8 mouse cellular contexts compared by ENCODE assay signal in the genomic region with DNA sequence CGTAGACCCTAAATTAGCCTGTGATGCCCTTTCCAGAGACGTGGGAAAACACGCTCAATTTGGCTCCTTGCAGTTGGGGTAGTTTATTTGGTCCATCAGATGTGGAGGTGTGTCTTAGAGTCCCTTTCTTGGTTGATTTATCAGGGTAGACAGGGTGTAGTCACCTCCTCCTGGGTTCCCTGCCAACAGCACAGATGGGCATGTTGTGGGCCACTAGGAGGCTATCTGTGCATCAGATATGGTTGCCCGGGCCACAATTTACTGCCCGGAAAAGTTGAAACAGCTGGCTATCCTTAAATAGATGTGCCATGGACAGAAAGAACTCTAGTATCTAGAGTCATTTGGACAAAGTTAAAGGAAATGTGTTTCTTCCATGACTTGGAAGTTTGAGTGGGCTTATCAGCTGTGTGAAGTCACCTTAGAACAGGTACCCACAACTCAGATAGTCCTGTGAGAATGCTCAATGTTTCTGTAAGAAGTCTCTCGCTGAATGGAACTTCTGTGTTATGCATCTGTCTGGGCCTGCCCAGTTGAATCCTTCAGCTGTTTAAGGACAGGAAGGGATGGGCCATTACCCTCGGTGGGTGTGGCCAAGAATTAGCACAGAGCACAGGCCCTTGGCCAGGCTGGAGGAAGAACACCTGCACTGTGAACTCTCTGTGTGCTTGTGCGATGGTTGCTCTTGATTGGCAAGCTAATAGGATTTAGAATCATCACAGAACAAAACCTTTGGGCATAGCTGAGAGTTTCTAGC. TPM values are rescaled to one million over a fixed set of nuclear protein-coding genes. Genes with fewer than 3 reads are reported as not detected.
DNase-seq lines count a peak whose midpoint lies in the region; ATAC-seq and TF ChIP-seq lines count a peak whose summit lies in the region.

No protein-coding gene starts in this region.

- no peak for TF ChIP-seq CTCF in C2C12 (IDR thresholded peaks at IDR 0.05; ENCODE audit: control insufficient read depth, insufficient read depth, insufficient read length)
- TF ChIP-seq CTCF in hindbrain, postnatal 0 days (IDR thresholded peaks at IDR 0.05; ENCODE audit: low read depth): peak; percentile 8; the same call in 1 of the 2 replicates
- TF ChIP-seq CTCF in lung, postnatal 0 days (IDR thresholded peaks at IDR 0.05): peak; percentile 16; the same call in 1 of the 2 replicates

- peak overlapping the region; percentile 69 for H3K4me3 ChIP-seq in C2C12 (ENCODE audit: insufficient read depth, poor library complexity, severe bottlenecking)
- H3K4me3 ChIP-seq in embryonic facial prominence, embryonic 10.5 days: peak overlapping the region; percentile 13; the same call in 1 of the 2 replicates
- no peak overlapping the region for H3K4me3 ChIP-seq in hindbrain, postnatal 0 days (ENCODE audit: low read length)
- H3K4me3 ChIP-seq in lung, postnatal 0 days (ENCODE audit: low read depth, low read length): peak overlapping the region; percentile 82; the same call in 1 of the 2 replicates
- H3K4me3 ChIP-seq in midbrain, embryonic 10.5 days: no peak overlapping the region

- 75% methylated on average over 8 of the region's 8 CpGs for WGBS in embryonic facial prominence, embryonic 10.5 days
- 66% methylated on average over 8 of the region's 8 CpGs for WGBS in hindbrain, postnatal 0 days
- WGBS in lung, postnatal 0 days: 53% methylated on average over 8 of the region's 8 CpGs
- 80% methylated on average over 8 of the region's 8 CpGs for WGBS in midbrain, embryonic 10.5 days

- peaks cover 53% of the 10 kb centered on the region for H3K79me3 ChIP-seq in C2C12 (ENCODE audit: low read depth)

- peak; percentile 60 for DNase-seq in 3134 (ENCODE audit: extremely low read depth, insufficient read length, low spot score)
- DNase-seq in embryonic facial prominence, embryonic 10.5 days (ENCODE audit: low spot score): peak; percentile 25
- peak; percentile 60 for DNase-seq in hindbrain, postnatal 0 days (ENCODE audit: low spot score)
- peak; percentile 75 for DNase-seq in lung, postnatal 0 days (ENCODE audit: low spot score)
- no peak for DNase-seq in right cerebral cortex, postnatal 25 days
- DNase-seq in MN1 (ENCODE audit: low spot score): no peak
- DNase-seq in midbrain, embryonic 10.5 days (ENCODE audit: low spot score): no peak

- no peak overlapping the region for H3ac ChIP-seq in C2C12 (ENCODE audit: control insufficient read depth, insufficient read length, low read depth)

- H3K9me3 ChIP-seq in embryonic facial prominence, embryonic 10.5 days: no peaks in the 10 kb centered on the region
- no peaks in the 10 kb centered on the region for H3K9me3 ChIP-seq in hindbrain, postnatal 0 days (ENCODE audit: low read length)
- no peaks in the 10 kb centered on the region for H3K9me3 ChIP-seq in lung, postnatal 0 days (ENCODE audit: low read length)
- no peaks in the 10 kb centered on the region for H3K9me3 ChIP-seq in midbrain, embryonic 10.5 days (replicated peaks)

- H3K79me2 ChIP-seq in C2C12 (ENCODE audit: control insufficient read depth, insufficient read depth): peaks cover 74% of the 10 kb centered on the region

- no peak for ATAC-seq in hindbrain, postnatal 0 days
- ATAC-seq in lung, postnatal 0 days: no peak

- no peak overlapping the region for H3K27ac ChIP-seq in embryonic facial prominence, embryonic 10.5 days (replicated peaks)
- no peak overlapping the region for H3K27ac ChIP-seq in hindbrain, postnatal 0 days
- peak overlapping the region; percentile 96 for H3K27ac ChIP-seq in lung, postnatal 0 days (ENCODE audit: low read length)
- H3K27ac ChIP-seq in midbrain, embryonic 10.5 days (replicated peaks): no peak overlapping the region

- TF ChIP-seq EP300 in lung, postnatal 0 days (IDR thresholded peaks at IDR 0.05): no peak

- H3K27me3 ChIP-seq in C2C12 (ENCODE audit: control insufficient read depth, insufficient read depth, insufficient read length): no peaks in the 10 kb centered on the region
- H3K27me3 ChIP-seq in embryonic facial prominence, embryonic 10.5 days (replicated peaks; ENCODE audit: low read depth, poor library complexity, severe bottlenecking): peaks cover 16% of the 10 kb centered on the region
- H3K27me3 ChIP-seq in hindbrain, postnatal 0 days (ENCODE audit: insufficient read depth, low read length): no peaks in the 10 kb centered on the region
- no peaks in the 10 kb centered on the region for H3K27me3 ChIP-seq in lung, postnatal 0 days (replicated peaks; ENCODE audit: insufficient read depth, low read length)
- H3K27me3 ChIP-seq in midbrain, embryonic 10.5 days (ENCODE audit: low read depth, poor library complexity, severe bottlenecking): peaks cover 22% of the 10 kb centered on the region

- H3K36me3 ChIP-seq in C2C12 (ENCODE audit: control insufficient read depth, insufficient read depth): peaks cover 2% of the 10 kb centered on the region
- H3K36me3 ChIP-seq in embryonic facial prominence, embryonic 10.5 days (replicated peaks): no peaks in the 10 kb centered on the region
- no peaks in the 10 kb centered on the region for H3K36me3 ChIP-seq in hindbrain, postnatal 0 days (ENCODE audit: insufficient read depth, low read length)
- no peaks in the 10 kb centered on the region for H3K36me3 ChIP-seq in lung, postnatal 0 days (ENCODE audit: insufficient read depth, low read length)
- H3K36me3 ChIP-seq in midbrain, embryonic 10.5 days: no peaks in the 10 kb centered on the region

- H3K9ac ChIP-seq in hindbrain, postnatal 0 days (replicated peaks; ENCODE audit: low read length): no peak overlapping the region
- H3K9ac ChIP-seq in lung, postnatal 0 days (replicated peaks; ENCODE audit: low read depth): no peak overlapping the region

- H3K4me1 ChIP-seq in embryonic facial prominence, embryonic 10.5 days: peaks cover 33% of the 10 kb centered on the region
- peaks cover 7% of the 10 kb centered on the region; the same call in 1 of the 2 replicates for H3K4me1 ChIP-seq in hindbrain, postnatal 0 days (ENCODE audit: insufficient read depth, low read length)
- peaks cover 13% of the 10 kb centered on the region for H3K4me1 ChIP-seq in lung, postnatal 0 days (ENCODE audit: insufficient read depth, low read depth, low read length)
- H3K4me1 ChIP-seq in midbrain, embryonic 10.5 days: peaks cover 25% of the 10 kb centered on the region

- peak overlapping the region; percentile 99 for H3K4me2 ChIP-seq in hindbrain, postnatal 0 days (ENCODE audit: low read depth, low read length)
- H3K4me2 ChIP-seq in lung, postnatal 0 days (replicated peaks; ENCODE audit: low read depth, low read length): peak overlapping the region; percentile 71

TF ChIP-seq in C2C12, 6 proteins besides CTCF, POLR2A, EP300 and RAD21:
- TF ChIP-seq MYOG (IDR thresholded peaks at IDR 0.05; ENCODE audit: control insufficient read depth, extremely low read depth, insufficient read length): no peak
- no peak for TF ChIP-seq CEBPB (IDR thresholded peaks at IDR 0.05; ENCODE audit: low read depth)
- TF ChIP-seq MYOD1 (IDR thresholded peaks at IDR 0.05; ENCODE audit: control insufficient read depth, insufficient read length, low read depth): no peak
- TF ChIP-seq MAX (IDR thresholded peaks at IDR 0.05): no peak
- no peak for TF ChIP-seq FOSL1 (IDR thresholded peaks at IDR 0.05; ENCODE audit: insufficient read depth, low read length, poor library complexity, severe bottlenecking)
- no peak for TF ChIP-seq USF1 (IDR thresholded peaks at IDR 0.05; ENCODE audit: low read depth)

RNA-seq across cellular contexts. Expression of a gene that starts 2.3 kb away (rescaled TPM):
- polyA plus RNA-seq in C2C12 (2012; fragmentation: generic; extraction: Trizol): 27.3 TPM
- 16.9 and 17.6 TPM in 2 replicates for polyA plus RNA-seq in embryonic facial prominence, embryonic 10.5 days (2016; fragmentation: Nextera tagmentation; extraction: Ambion mirVana)
- total RNA-seq in hindbrain, postnatal 0 days (2014; rRNA removed): 5.7 and 8.9 TPM in 2 replicates
- polyA plus RNA-seq in hindbrain, postnatal 0 days (2015; fragmentation: Nextera tagmentation; extraction: Ambion mirVana): 5.4 and 6.5 TPM in 2 replicates
- polyA plus RNA-seq in lung, postnatal 0 days (2015; fragmentation: Nextera tagmentation; extraction: Ambion mirVana): 36.0 and 43.0 TPM in 2 replicates
- polyA plus RNA-seq in midbrain, embryonic 10.5 days (2016; fragmentation: Nextera tagmentation; extraction: Ambion mirVana): 12.1 and 12.6 TPM in 2 replicates

Comparison
In these comparisons a context has a peak if more than half of its experiments do, and no peak if none do; other contexts are left out.
1. DNase-seq: peak in 3134 (single experiment), embryonic facial prominence, embryonic 10.5 days (single experiment), hindbrain, postnatal 0 days (single experiment) and lung, postnatal 0 days (single experiment); none in right cerebral cortex, postnatal 25 days (single experiment), MN1 (single experiment) and midbrain, embryonic 10.5 days (single experiment).
2. H3K4me3 ChIP-seq: peak in C2C12 (single experiment), embryonic facial prominence, embryonic 10.5 days (single experiment) and lung, postnatal 0 days (single experiment); none in hindbrain, postnatal 0 days (single experiment) and midbrain, embryonic 10.5 days (single experiment).